Mouse (Mus musculus) bone marrow, adult 2 months (tissue): ENCODE measurements around the gene Thoc2.

Experiments
- CTCF ChIP-seq: fragments of 200-500 bp; IDR thresholded peaks from 2 replicates; pipeline ENCODE4 v1.5.1; 2011; ENCODE audit warnings: low read length, control low read depth; ENCODE audit not compliant: control insufficient read depth, insufficient read depth
- POLR2A ChIP-seq: fragments of 200-500 bp; IDR thresholded peaks from 2 replicates; pipeline ENCODE4 v1.6.1; 2011; ENCODE audit warnings: low read depth, mild to moderate bottlenecking, control low read depth, low read length, borderline replicate concordance; ENCODE audit not compliant: control insufficient read depth

DNA sequence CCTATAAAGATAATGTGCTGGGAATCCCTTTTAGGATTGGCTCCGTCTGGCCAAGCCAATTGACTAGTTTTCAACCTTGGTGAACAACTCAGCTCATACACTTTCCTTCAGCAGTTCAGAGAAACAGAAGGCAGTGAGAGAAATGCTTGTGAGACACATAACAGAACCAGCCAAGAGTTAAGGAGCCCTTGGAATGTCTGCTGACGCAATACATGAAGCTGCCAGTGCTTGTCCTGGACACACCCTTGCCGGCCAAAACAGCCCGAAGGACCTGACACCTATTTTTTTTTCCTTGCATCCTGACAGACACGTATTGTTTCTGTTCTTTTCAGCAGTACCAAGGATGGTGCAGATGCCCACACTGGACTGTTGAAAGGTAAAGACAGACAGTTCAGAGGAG, 4.2 kb upstream of the Thoc2 start:
- no peak for TF ChIP-seq CTCF
- no peak for TF ChIP-seq POLR2A
